Mouse (Mus musculus) thymus, adult 2 months (tissue): ENCODE data around the gene Ssh2.

Experiments
- CTCF ChIP-seq: fragments of 200-500 bp; IDR thresholded peaks from 2 replicates; pipeline ENCODE4 v1.5.1; 2012; ENCODE audit warnings: mild to moderate bottlenecking, control low read depth, low read length, moderate library complexity, borderline replicate concordance; ENCODE audit not compliant: control insufficient read depth, poor library complexity, insufficient read depth; ENCODE audit errors: extremely low read depth
- POLR2A ChIP-seq: fragments of 200-500 bp; IDR thresholded peaks from 2 replicates; pipeline ENCODE4 v1.6.1; 2012; ENCODE audit warnings: mild to moderate bottlenecking, low read length, control low read depth, moderate library complexity; ENCODE audit not compliant: control insufficient read depth, poor library complexity, insufficient read depth; ENCODE audit errors: extremely low read depth

DNA sequence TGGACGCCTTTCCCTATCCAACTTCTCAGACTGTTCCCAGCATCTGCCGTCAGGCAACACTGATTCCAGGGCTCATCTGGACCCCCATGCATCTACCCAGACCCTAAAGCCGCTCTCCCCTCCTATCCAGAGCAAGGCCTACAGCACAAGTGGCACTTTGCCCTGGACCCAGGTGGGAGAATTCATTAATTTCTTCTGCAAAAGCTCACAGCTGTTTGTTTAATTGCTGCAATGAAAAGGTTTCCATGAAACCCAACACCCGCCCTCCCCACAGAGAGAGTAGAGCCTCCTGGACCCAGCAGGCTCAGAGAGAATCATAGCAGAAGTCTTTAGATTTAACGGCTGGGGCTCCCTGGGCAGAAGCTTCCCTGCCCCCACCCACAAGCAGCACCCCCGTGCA lies 269.1 kb downstream of the Ssh2 start:
- TF ChIP-seq CTCF: no peak
- no peak for TF ChIP-seq POLR2A
